Mouse (Mus musculus): ENCODE measurements around the gene Gm10666. TPM values are rescaled to one million over a fixed set of nuclear protein-coding genes. Genes with fewer than 3 reads are reported as not detected.
"Not testable (repeated sequence)": the region's sequence is repeated elsewhere in the genome, so short reads cannot be mapped to it uniquely, and the experiment has no call there.

Gene Gm10666
- not detected for total RNA-seq (2021)
- long read RNA-seq, experiment 1: 0 reads
- long read RNA-seq, experiment 2: 0 reads

- DNase-seq; H3K4me3 ChIP-seq; intact Hi-C loops (cut with DNase I); H3K27ac ChIP-seq: not testable (repeated sequence)
Observed at GRCm38 (mm10) chr7:22134641-22135040, at the start of gene Gm10666. Gene Gm10666, minus strand, starts transcription at chr7:22134741.

DNA sequence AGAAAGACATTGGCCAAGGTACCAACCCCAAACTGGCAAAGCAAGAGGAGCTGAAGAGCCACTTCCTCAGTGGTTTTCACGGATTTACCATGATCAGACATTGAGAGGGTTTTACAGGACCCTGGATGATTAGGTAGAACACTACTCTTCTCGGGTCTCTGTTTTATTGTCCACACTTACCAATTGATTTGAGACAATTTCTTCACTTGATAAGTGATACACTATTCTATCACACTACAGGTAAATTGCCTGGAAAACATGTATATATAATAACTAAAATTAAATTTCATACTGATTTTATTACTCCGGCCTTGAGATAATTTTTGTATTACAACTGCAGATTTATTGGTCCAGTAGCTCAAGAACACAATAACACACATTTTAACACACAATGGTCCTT, 29.4 kb upstream of the Gm10666 start, which contains the start of gene Vmn1r142:
TSS of gene Vmn1r142 (minus strand) at position 101 of the 400 bp plus-strand sequence.
- DNase-seq, H3K27ac ChIP-seq: not testable (repeated sequence)

GRCm38 (mm10) chr7:22118145-22118544, 16.4 kb downstream of the Gm10666 start, which contains the start of gene Gm16451:
Gene Gm16451, minus strand, starts transcription at chr7:22118245.
- intact Hi-C loops (cut with DNase I); H3K4me3 ChIP-seq; DNase-seq; H3K27ac ChIP-seq: not testable (repeated sequence)

More for the DNA sequence above, 29.4 kb upstream of the Gm10666 start, which contains the start of gene Vmn1r142:
- intact Hi-C loops (cut with DNase I); H3K4me3 ChIP-seq: not testable (repeated sequence)

Other genes starting within 250 kb of the Gm10666 start
- gene Gm5891, start 213.4 kb downstream of the Gm10666 start, total RNA-seq (2021): not detected
- not detected for gene Vmn1r137, start 140.2 kb downstream of the Gm10666 start, total RNA-seq (2021)
- not detected for gene Vmn1r138, start 105.8 kb downstream of the Gm10666 start, total RNA-seq (2021)
- gene Gm6176, start 78.4 kb downstream of the Gm10666 start, total RNA-seq (2021): not detected
- gene Vmn1r139, start 65.7 kb downstream of the Gm10666 start, total RNA-seq (2021): not detected
- not detected for gene Gm16451, start 16.5 kb downstream of the Gm10666 start, total RNA-seq (2021)
- gene Vmn1r142, start 29.3 kb upstream of the Gm10666 start, total RNA-seq (2021): not detected
- gene Vmn1r143, start 54.6 kb upstream of the Gm10666 start, total RNA-seq (2021): not detected
- gene Gm8653, start 66.5 kb upstream of the Gm10666 start, total RNA-seq (2021): not detected
- not detected for gene Gm8453, start 94.7 kb upstream of the Gm10666 start, total RNA-seq (2021)
- not detected for gene Gm4187, start 195.0 kb upstream of the Gm10666 start, total RNA-seq (2021)
- gene Gm8660, start 236.3 kb upstream of the Gm10666 start, total RNA-seq (2021): not detected